Mouse (Mus musculus) C2C12 (cell line): ENCODE results near the gene Bmyc. TPM values are rescaled to one million over a fixed set of nuclear protein-coding genes. Genes with fewer than 3 reads are reported as not detected.
"Not testable (repeated sequence)": the region's sequence is repeated elsewhere in the genome, so short reads cannot be mapped to it uniquely, and the experiment has no call there.

Experiments used
- H3K27me3 ChIP-seq: one replicate; pipeline ENCODE4 v1.6.1; 2011; ENCODE audit not compliant: control insufficient read depth, insufficient read depth, insufficient read length
- H3K36me3 ChIP-seq: one replicate; pipeline ENCODE4 v1.6.1; 2011; ENCODE audit not compliant: control insufficient read depth, insufficient read depth
- H3K4me3 ChIP-seq: one replicate; pipeline ENCODE4 v1.5.1; 2011; ENCODE audit warnings: mild to moderate bottlenecking, control low read depth; ENCODE audit not compliant: poor library complexity, insufficient read depth, severe bottlenecking
- H3K79me2 ChIP-seq: one replicate; pipeline ENCODE4 v1.6.1; 2011; ENCODE audit not compliant: control insufficient read depth, insufficient read depth
- H3K79me3 ChIP-seq: one replicate; pipeline ENCODE4 v1.6.1; 2011; ENCODE audit warnings: low read depth, control low read depth
- H3ac ChIP-seq: one replicate; pipeline ENCODE3; 2011; ENCODE audit warnings: low read depth; ENCODE audit not compliant: control insufficient read depth, insufficient read length
- CEBPB ChIP-seq: IDR thresholded peaks from one replicate; pipeline ENCODE4 v1.6.1; 2011; ENCODE audit warnings: low read depth, mild to moderate bottlenecking, control low read depth, moderate library complexity
- CTCF ChIP-seq: IDR thresholded peaks from one replicate; pipeline ENCODE4 v1.5.1; 2011; ENCODE audit not compliant: control insufficient read depth, insufficient read depth, insufficient read length
- FOSL1 ChIP-seq: IDR thresholded peaks from one replicate; pipeline ENCODE4 v1.8.0; 2011; ENCODE audit warnings: mild to moderate bottlenecking, low read length; ENCODE audit not compliant: poor library complexity, insufficient read depth, severe bottlenecking
- MAX ChIP-seq: IDR thresholded peaks from one replicate; pipeline ENCODE4 v1.6.1; 2011; ENCODE audit warnings: mild to moderate bottlenecking, control low read depth
- MYOD1 ChIP-seq: IDR thresholded peaks from one replicate; pipeline ENCODE4 v1.6.1; 2011; ENCODE audit warnings: low read depth; ENCODE audit not compliant: control insufficient read depth, insufficient read length
- MYOG ChIP-seq: IDR thresholded peaks from one replicate; pipeline ENCODE4 v1.6.1; 2011; ENCODE audit not compliant: control insufficient read depth, insufficient read length; ENCODE audit errors: extremely low read depth
- USF1 ChIP-seq: IDR thresholded peaks from one replicate; pipeline ENCODE4 v1.6.1; 2011; ENCODE audit warnings: low read depth, mild to moderate bottlenecking, control low read depth, moderate library complexity
- polyA plus RNA-seq: library from polyadenylated mRNA; unstranded; fragments of >200 nt; fragmentation: generic; extraction: Trizol; gene quantifications from one replicate; pipeline ENCODE4 v1.2.1, GENCODE M21; 2012; ENCODE audit warnings: missing spikeins

The Bmyc gene
- polyA plus RNA-seq, 1 experiment, result 1.0 TPM

GRCm38 (mm10) chr2:25708121-25708520, 1.6 kb downstream of the Bmyc start:
- no peak for TF ChIP-seq MYOD1
- TF ChIP-seq CTCF, result no peak
- no peak for TF ChIP-seq FOSL1
- no peak for TF ChIP-seq CEBPB
- no peak for TF ChIP-seq MAX
- TF ChIP-seq USF1, result no peak
- TF ChIP-seq MYOG, result no peak
- Histone ChIP-seq H3K4me3 (no peak overlapping the region), H3K79me2 (no peaks in the 10 kb centered on the region), H3K27me3 (peaks cover 39% of the 10 kb centered on the region), H3K79me3 (no peaks in the 10 kb centered on the region), H3ac (no peak overlapping the region), H3K36me3 (no peaks in the 10 kb centered on the region)

- peaks cover 38% of the 10 kb centered on the region for H3K27me3 ChIP-seq
- not testable (repeated sequence) for H3ac ChIP-seq, H3K79me3 ChIP-seq, H3K36me3 ChIP-seq, H3K79me2 ChIP-seq, H3K4me3 ChIP-seq
Observed at GRCm38 (mm10) chr2:25709056-25709455, 2.5 kb downstream of the Bmyc start.

- H3ac ChIP-seq, H3K36me3 ChIP-seq, H3K79me2 ChIP-seq, H3K79me3 ChIP-seq, H3K4me3 ChIP-seq: not testable (repeated sequence)
- H3K27me3 ChIP-seq, result peaks cover 42% of the 10 kb centered on the region
Observed at GRCm38 (mm10) chr2:25709791-25710190, 3.3 kb downstream of the Bmyc start.

- H3K4me3 ChIP-seq, H3K79me2 ChIP-seq, H3ac ChIP-seq, H3K36me3 ChIP-seq, H3K79me3 ChIP-seq: not testable (repeated sequence)
- peaks cover 31% of the 10 kb centered on the region for H3K27me3 ChIP-seq
Observed at GRCm38 (mm10) chr2:25711641-25712040, 5.1 kb downstream of the Bmyc start.

GRCm38 (mm10) chr2:25717222-25717621, 10.7 kb downstream of the Bmyc start:
- Histone ChIP-seq H3K27me3 (peaks cover 15% of the 10 kb centered on the region), H3K36me3 (no peaks in the 10 kb centered on the region), H3ac (no peak overlapping the region), H3K79me2 (no peaks in the 10 kb centered on the region), H3K4me3 (no peak overlapping the region), H3K79me3 (no peaks in the 10 kb centered on the region)
- TF ChIP-seq FOSL1 (no peak), MYOD1 (no peak), USF1 (no peak), CEBPB (no peak), MYOG (no peak), MAX (no peak), CTCF (no peak)

GRCm38 (mm10) chr2:25733199-25733930, 26.8 kb downstream of the Bmyc start:
- TF ChIP-seq FOSL1, result no peak
- no peak for TF ChIP-seq MYOD1
- TF ChIP-seq USF1, result no peak
- TF ChIP-seq MAX, result no peak

DNA sequence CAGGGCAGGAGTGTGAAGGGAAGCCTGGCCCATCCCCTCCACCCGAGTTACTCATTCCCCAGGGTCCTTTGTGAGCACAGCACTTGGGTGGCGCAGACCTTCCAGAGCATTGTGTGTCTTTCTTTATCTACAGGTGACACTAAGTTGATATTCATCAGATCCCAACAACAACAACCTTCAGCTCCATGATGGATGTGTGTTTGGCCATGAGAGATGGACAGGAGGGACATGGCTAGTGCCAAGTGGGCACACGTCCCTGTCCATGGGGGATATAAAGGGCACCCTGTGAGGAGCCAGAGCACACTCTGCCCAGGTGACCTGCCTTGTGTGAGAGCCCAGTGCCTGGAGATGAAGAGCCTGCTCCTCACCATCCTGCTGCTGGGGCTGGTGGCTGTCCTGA, 30.2 kb downstream of the Bmyc start, which contains the start of gene Obp2b:
Gene Obp2b, plus strand, starts transcription at position 301 of the 400 bp plus-strand sequence.
- H3K36me3 ChIP-seq, H3K79me3 ChIP-seq, H3K4me3 ChIP-seq, H3ac ChIP-seq, H3K79me2 ChIP-seq: not testable (repeated sequence)
- peaks cover 15% of the 10 kb centered on the region for H3K27me3 ChIP-seq

More at GRCm38 (mm10) chr2:25733199-25733930, 26.8 kb downstream of the Bmyc start:
- H3K79me3 ChIP-seq, result no peaks in the 10 kb centered on the region
- no peak overlapping the region for H3K4me3 ChIP-seq
- H3K27me3 ChIP-seq, result peaks cover 15% of the 10 kb centered on the region
- no peaks in the 10 kb centered on the region for H3K36me3 ChIP-seq
- no peak overlapping the region for H3ac ChIP-seq
- no peaks in the 10 kb centered on the region for H3K79me2 ChIP-seq
